ENCODE assay signal across 8 mouse cellular contexts in the genomic region with DNA sequence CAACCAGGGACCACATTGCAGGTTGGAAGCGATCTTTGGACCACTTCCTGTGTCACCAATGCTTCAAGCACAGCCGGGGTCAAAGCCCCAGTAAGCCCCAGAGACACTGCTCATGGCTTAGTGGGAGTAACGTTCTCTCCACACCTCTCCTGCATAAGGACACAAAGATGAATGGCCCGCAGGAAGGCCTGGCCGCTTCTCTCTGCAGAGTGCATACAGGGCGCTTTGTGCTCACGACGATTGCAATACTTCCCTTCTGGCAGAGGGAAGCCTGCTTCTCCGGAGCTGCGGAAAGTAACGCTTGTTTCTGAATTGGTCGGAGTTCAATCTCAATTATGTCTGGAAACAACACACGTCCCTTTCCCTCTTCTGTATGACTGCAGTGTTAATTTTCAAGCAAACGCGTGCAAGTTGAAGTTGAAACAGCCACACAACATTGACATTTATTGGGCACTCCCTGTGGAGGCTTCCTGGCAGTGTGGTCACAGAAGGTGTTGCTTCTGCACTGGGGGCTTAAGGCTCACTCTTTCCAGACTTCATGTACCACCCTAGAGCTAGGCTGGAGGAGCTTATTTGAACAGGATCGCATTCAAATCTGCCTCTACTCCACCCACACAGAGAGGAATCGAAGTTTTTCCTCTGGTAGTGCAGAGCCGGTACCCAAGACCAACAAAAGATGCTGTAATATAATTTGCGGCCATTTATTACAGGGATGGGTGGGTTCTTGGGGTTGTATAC.
DNase-seq lines count a peak whose midpoint lies in the region; ATAC-seq lines count a peak whose summit lies in the region.
"Had no signal": no experiment of that assay in that cellular context is flagged by ENCODE, and none has a peak within 500 bp of the region (broad histone marks: within the 10 kb centered on the region; RNA-seq: fewer than 3 reads in every experiment).

No protein-coding gene starts in this region.

- peaks cover 21% of the 10 kb centered on the region for H3K4me1 ChIP-seq in kidney, embryonic 16.5 days (ENCODE audit: insufficient read depth, low read length)
- H3K4me1 ChIP-seq in intestine, embryonic 15.5 days (replicated peaks): peaks cover 3% of the 10 kb centered on the region; the same call in 1 of the 2 replicates
- H3K4me1 ChIP-seq: liver, embryonic 15.5 days had no signal

- 0 out of 2 replicates have a peak overlapping the region, but pooled peaks have one; percentile 26 for H3K9ac ChIP-seq in kidney, embryonic 16.5 days (replicated peaks; ENCODE audit: low read length)
- H3K9ac ChIP-seq in intestine, embryonic 15.5 days: no peak overlapping the region
- H3K9ac ChIP-seq: liver, embryonic 15.5 days had no signal

- peak overlapping the region; percentile 51 for H3K4me2 ChIP-seq in kidney, embryonic 16.5 days (replicated peaks; ENCODE audit: low read depth, low read length)
- peak overlapping the region; percentile 51 for H3K4me2 ChIP-seq in intestine, embryonic 15.5 days (replicated peaks)

- no peaks in the 10 kb centered on the region for H3K27me3 ChIP-seq in kidney, embryonic 16.5 days (ENCODE audit: insufficient read depth, low read length)
- H3K27me3 ChIP-seq in intestine, embryonic 15.5 days (replicated peaks): no peaks in the 10 kb centered on the region
- H3K27me3 ChIP-seq: liver, embryonic 15.5 days had no signal

- 46% methylated on average over 19 of the region's 19 CpGs for WGBS in kidney, embryonic 16.5 days
- WGBS in intestine, embryonic 15.5 days: 60% methylated on average over 19 of the region's 19 CpGs

- no peak for ATAC-seq in kidney, embryonic 16.5 days (ENCODE audit: low FRiP score, low TSS enrichment)
- peak; percentile 47; the same call in 1 of the 2 replicates for ATAC-seq in intestine, embryonic 15.5 days
- no peak for ATAC-seq in megakaryocyte, adult 5-6 weeks (ENCODE audit: poor library complexity, severe bottlenecking)

- H3K4me3 ChIP-seq in kidney, embryonic 16.5 days (ENCODE audit: low read length): no peak overlapping the region
- no peak overlapping the region for H3K4me3 ChIP-seq in intestine, embryonic 15.5 days (replicated peaks)
- H3K4me3 ChIP-seq: liver, embryonic 15.5 days had no signal

- DNase-seq in kidney, adult 11 months: no peak
- peak; percentile 3 for DNase-seq in right cerebral cortex, adult 18-20 months
- DNase-seq in right cerebral cortex, postnatal 36 days (ENCODE audit: low spot score in 2 of 2): no peak
- DNase-seq in right cerebral cortex, postnatal 4 days: peak; percentile 17

- H3K9me3 ChIP-seq in kidney, embryonic 16.5 days (ENCODE audit: low read length): no peaks in the 10 kb centered on the region
- H3K9me3 ChIP-seq in intestine, embryonic 15.5 days: no peaks in the 10 kb centered on the region
- H3K9me3 ChIP-seq: liver, embryonic 15.5 days had no signal

- H3K27ac ChIP-seq in kidney, embryonic 16.5 days (ENCODE audit: low read length): no peak overlapping the region
- H3K27ac ChIP-seq in intestine, embryonic 15.5 days: no peak overlapping the region
- H3K27ac ChIP-seq: liver, embryonic 15.5 days had no signal

- no peaks in the 10 kb centered on the region for H3K36me3 ChIP-seq in kidney, embryonic 16.5 days (ENCODE audit: insufficient read depth, low read length)
- no peaks in the 10 kb centered on the region for H3K36me3 ChIP-seq in intestine, embryonic 15.5 days
- H3K36me3 ChIP-seq: liver, embryonic 15.5 days had no signal

Comparison
In these comparisons a context has a peak if more than half of its experiments do, and no peak if none do; other contexts are left out.
1. DNase-seq: peak in right cerebral cortex, adult 18-20 months (single experiment) and right cerebral cortex, postnatal 4 days (single experiment); none in kidney, adult 11 months (single experiment) and right cerebral cortex, postnatal 36 days (0 of 2).